Mouse (Mus musculus): ENCODE measurements around the gene Kcnd3. TPM values are rescaled to one million over a fixed set of nuclear protein-coding genes. Genes with fewer than 3 reads are reported as not detected.

Gene Kcnd3
- total RNA-seq (2021) = 10 to 100 TPM in 1 of 2 experiments, 1 to 10 TPM in 1; 4.5 to 10.7 TPM
- long read RNA-seq, experiment 1, partial matches to known transcripts = 0 of 1 reads
- long read RNA-seq, experiment 1, other reads (novel, unspliced or antisense) = 1 of 1 reads
- long read RNA-seq, experiment 2, partial matches to known transcripts = 0 of 2 reads
- long read RNA-seq, experiment 2, other reads (novel, unspliced or antisense) = 2 of 2 reads

DNA sequence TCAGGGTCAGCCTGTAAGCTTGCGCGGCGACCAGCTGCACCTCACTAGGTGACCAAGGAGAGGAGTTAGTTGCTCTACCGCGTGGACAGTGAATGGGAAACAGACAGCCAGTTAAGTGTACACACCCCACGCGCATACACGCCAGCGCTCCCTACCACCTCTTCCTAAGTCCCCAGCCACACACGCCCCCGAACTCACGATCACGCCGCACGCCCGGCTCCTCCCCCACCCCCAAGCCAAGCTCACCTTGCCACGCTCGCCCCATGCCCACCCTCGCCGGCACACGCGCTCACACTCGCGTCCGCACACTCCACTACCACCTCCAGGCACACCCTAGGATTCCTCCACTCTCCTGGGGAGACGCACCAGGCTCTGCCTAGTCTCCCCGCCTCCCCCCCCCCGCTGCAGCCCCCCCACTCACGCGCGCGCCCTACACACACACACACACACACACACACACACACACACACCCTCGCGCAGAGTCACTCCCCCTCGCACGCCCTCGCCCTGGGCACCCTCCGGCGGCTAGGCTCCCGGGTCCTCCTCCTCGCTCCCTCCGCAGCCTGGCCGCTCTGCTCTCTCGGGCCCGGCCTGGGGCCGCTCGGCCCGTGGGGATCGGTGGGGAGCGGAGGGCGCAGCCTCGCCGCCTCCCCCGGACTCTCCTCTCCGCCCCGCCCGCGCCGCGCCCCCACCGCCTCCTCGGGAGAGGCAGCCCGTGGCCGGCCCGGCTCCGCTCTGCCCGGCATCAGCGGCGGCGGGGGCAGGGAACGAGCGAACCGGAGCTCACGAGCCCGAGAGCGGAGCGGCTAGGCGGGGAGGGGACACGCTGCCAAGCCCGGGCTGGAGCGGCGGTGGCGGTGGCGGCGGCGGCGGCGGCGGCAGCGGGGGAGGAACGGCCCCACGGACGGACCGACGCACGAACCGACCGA lies at the start of gene Kcnd3:
TSS of gene Kcnd3 (plus strand) at position 704 of the 929 bp plus-strand sequence.
- peak; percentile 72 to 74 for DNase-seq

DNA sequence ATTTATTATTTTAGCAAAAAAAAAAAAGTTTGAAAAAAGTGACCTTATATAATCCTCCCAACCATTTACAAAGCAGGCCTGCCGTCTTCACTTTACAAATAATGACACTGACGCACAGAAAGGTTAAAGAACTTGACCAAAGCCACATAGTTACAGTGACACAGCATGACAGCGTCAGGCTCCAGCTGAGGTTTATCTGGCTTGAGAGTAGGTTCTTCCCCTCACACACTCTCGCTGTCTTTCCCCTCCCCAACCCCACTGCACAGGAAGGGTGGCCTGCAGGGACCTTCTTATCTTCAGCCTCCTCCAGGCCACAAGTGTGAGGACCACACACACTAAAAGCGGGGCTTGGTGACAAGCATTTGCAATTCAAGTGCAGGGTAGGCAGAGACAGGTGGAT lies 49.5 kb upstream of the Kcnd3 start:
- no peak for DNase-seq

DNA sequence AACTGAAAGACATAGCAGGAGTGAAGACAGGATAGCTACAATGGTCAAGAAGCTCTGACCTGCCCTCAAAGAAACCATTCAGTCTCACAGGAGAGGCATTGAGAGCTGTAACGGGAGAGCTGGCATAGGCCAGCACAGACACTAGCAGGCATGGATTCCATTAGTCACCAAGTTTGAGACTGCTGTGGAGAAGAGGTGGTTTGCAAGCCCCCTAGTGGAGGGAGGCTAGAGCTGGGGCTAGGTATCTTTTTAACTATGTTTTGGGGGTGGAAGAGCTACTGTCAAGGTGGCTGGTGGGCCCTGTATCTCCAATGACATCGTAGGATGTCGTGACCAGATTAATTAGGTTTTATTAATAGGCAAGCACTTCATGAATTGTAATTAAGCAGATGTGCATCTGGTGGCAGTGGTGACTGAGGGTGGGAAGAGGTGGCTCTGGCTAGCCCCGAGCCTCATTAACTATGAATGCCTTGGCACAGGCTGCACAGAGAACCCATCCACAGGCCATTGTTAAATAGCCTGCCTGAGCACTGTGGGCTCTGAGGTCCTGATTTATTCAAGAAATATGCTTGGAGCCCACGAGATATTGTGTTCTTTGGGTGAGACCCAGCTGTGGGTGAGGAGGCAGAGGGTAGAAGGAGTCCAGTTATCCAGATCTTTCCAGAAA lies 48.6 kb upstream of the Kcnd3 start:
- DNase-seq = no peak

DNA sequence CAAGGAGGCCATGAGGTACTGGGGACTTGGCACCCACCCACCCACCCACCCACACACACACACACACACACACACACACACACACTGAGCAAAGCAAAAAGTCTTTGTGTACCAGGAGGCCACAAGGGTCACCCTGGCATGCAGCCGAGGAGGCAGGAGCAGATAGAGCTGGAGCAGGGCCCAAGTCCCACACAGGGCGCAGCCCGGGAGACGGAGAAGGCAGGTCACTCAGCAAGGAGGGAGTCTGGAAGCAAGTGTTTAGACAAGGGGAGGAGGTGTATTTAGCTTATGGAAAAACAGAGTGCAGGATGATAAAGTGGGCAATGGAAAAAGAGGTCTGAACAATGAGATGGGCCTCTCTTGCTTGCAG lies 48.1 kb upstream of the Kcnd3 start:
- DNase-seq = peak in 1 of 2 experiments; percentile 58

DNA sequence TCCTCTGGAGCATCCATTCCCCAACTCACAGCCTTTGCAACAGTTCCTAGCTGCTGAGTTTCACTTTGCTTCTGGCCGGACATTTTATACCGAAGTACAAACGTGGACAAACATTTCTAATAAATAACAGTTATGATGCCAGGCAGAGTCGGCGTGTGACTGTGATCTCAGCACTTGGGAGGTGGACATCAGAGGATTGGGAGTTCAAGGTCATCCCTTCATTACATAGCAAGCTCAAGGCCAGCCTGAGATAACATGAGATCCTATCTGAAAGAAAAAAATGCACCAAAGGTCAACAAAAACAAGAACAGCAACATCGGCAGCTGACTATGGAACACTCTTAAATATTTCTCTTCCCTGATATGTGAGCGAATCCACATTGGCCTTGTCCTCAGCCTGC lies 46.6 kb upstream of the Kcnd3 start:
- peak in 1 of 2 experiments; percentile 41 for DNase-seq

DNA sequence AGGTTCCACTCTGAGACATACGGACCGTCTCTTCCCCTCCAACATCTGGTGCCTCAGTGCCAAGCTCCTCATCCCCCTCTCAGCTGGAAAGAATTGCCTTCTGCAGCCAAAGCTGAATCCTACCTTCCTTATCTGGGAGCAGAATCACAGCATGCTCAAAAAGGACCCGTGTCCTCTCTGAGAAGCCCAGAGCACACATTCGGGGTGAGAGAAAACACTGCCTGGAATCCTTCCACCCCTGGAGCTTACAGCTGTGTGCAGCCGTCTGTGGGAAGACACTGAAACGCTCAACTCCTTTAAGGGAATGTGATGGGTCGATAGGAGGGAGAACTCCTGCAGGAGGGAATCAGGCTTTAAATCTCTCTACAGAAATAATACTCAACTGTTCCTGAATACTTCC lies 46.1 kb upstream of the Kcnd3 start:
- DNase-seq = no peak

DNA sequence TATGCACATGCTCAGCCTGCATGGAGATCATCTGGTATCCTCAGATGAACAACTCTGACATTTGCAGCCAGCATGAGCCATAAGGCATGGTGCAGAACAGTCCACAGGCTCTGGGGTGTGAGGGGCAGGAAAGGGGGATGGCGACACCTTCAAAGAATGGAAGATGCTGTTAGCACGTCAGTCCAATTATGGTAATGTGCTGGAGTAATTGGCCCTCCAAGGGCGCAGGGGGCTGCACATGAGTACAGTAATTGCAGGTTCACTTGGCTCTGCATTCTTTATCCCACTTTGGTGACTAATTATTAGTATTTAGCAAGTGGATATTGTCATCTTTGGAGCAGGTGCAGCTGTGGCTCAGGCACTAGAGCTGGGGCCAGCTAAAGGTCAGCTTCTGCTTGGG lies 43.9 kb upstream of the Kcnd3 start:
- no peak for DNase-seq

DNA sequence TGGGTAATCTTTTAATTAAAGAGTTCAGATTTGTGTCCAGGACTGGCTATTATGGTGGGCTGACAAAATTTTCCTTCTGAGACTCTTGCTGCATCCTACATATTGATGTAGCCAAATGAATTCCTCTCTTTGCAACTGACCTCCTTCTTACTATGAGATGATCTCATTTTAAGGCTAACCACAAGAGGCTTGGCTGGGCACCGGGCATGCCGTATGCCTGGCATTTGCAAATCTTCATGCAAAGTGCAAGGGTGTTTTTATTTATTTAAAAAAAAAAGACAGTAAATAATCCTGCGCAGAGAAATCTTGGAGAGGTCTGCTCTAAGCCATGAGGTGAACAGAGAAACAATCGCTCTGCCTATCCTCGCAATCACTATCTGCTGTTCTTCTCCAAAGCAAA lies 41.3 kb upstream of the Kcnd3 start:
- peak; percentile 40 to 54 for DNase-seq

DNA sequence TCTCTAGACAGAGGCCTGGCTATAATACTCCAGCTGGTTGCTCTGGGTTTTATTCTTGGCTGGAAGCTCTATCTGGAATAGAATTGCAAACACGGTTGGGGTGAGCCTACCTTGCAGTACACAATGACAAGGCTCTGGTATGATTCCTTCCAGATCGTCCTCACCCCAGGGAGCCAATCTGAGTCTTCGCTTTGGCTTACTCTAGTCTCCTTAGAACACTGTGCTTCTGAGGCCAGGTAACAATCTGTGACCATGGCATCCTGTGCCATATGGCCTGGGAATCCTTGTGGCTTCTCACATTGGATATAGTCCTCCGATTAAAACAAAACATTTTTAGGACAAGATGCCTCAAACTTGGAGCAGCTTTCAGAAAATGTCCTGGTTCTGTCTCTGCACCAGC lies 40.4 kb upstream of the Kcnd3 start:
- DNase-seq = no peak

DNA sequence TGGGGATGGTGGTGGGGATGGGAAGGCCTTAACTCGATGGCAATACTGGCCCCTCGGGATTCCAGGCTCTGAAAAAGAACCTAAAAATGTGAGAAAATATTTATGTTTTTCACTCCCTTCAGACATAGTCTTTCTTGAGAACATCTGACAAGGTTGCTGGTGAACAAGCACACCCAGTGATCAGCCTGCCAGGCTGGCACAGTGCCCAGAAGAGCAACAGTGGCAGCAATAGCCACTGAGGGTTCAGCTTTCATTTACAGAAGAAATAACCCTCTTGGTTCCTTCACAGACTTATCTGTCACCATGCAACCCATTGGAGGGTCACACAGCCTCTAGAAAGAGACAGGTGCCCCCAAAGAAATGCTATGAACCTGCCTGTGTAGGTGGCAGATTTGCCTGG lies 39.9 kb upstream of the Kcnd3 start:
- peak; percentile 65 to 75 for DNase-seq

DNA sequence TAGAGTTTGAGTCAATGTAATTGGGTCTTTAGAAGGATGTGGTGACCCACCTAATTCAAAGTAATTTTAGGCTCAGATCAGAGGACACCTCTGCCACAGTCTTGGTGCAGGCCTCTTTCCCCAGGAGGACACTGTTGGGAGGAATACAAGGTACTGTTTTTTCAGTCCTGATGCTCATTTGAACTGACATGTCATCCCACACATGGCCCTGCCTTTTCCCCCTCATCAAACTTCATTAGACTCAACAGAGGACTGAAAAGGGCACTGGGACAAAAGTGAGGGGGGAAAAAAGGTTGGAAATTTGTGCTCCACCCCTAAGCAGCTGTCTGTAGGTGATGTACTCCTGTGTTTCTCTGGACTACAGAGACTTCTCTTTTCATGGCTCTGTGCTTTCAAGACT lies 39.4 kb upstream of the Kcnd3 start:
- DNase-seq = no peak

DNA sequence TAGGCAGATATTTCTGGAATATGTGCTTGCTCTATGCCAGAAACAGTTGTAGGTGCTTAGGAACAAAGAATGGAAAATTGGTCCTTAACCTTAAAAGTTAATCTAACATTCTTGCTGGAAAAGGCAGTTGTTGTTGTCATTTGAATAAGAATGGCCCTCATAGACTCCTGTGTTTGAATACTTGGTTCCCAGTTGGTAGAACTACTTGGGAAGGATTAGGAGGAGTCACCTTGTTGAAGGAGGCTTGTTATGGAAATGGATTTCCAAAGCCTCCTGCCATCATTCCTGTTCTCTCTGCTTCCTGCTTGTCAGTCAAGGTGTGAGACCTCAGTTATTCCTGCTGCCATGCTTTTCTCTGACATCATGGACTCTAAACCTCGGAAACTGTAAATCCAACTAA lies 33.7 kb upstream of the Kcnd3 start:
- no peak for DNase-seq

DNA sequence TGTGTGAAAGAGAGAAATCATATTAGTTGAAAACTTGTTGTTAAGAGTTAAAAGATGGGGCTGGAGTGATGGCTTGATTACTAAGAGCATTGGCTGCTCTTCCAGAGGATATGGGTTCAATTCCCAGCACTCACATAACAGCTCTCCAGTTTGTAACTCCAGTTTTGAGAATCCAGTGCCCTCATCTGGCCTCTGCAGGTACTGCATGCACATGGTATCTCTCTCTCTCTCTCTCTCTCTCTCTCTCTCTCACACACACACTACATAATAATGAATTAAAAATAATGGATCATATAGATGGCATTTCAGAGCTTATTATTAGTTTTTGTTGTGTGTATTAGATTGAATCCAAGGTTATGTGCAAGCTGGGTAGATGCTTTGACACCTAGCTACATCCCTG lies 29.7 kb upstream of the Kcnd3 start:
- no peak for DNase-seq

DNA sequence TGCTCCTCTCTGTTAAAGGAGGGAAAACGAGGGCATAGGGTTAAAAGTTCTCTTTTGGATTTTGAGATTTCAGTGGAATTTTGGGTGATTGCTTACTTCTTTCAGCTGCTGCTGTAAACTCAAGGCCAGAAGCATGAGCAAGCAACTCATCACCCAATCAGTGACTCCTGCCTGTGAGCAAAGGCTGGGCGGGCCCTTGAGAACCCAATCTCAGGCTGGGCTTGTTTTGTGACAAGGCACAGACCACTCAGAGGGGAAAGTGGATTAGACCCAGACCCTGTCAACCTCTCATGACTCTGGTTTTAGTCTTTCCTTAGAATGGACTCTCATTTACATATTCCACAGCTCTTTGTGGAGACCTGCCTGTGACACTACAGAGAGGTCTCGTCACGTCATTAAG lies 28.7 kb upstream of the Kcnd3 start:
- DNase-seq = peak; percentile 67 to 73

DNA sequence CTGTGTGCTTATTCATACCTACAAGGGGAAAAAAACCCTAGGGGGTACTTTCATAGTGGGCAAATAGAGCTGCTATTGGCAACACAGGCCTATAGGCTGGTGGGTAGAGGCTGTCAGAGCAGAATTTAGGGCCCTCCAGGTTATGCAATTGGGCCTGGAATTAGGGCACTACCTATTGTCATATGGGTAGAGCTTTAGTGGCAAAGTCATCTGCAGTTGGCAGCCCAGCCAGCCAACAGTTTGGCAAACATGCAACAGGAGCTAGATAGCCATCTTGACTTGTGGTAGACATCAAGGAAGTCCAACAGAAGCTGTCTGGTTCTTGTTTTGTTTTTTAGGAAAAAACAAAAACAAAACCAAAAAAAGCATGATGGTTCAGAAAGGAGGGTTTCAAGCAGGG lies 23.5 kb upstream of the Kcnd3 start:
- DNase-seq = no peak

DNA sequence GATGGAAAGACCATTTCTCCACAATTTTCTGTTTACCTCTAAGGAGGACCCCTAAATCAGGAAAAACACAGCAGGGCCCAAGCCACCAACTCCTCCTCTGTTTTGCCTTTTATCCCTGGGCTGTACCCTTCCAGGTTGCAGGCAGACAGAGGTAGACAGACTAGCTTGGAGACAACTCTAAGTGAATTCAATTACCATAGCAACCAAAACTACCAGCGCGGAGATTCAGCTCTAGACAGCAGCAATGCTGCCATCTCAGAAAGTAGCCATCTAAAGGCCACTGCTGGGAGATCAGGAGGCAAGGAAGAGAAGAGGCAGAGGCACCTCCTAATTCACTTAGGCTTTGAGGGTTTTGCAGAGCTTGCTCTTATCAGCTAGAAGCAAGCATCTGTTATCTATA lies 15.7 kb upstream of the Kcnd3 start:
- no peak for DNase-seq

DNA sequence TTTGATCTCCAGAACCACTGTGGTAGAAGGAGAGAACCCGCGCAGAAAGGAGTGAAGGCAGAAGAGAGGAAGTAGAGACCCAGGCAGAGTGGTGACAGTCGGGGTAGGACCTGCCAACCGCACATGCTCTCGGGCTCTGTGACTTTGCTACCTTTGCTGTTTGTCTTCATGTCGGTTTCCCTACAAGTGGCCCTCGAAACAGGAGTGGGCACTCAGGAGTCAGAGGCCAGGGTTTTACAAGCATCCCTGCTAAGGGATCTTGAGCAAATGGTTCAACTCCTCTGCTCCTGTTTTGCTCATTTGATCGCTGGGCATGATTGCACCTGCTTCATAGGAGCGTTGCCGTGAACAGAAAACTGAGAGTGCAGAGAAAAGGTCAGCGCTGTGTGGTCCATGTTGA lies 15.2 kb upstream of the Kcnd3 start:
- DNase-seq = no peak

DNA sequence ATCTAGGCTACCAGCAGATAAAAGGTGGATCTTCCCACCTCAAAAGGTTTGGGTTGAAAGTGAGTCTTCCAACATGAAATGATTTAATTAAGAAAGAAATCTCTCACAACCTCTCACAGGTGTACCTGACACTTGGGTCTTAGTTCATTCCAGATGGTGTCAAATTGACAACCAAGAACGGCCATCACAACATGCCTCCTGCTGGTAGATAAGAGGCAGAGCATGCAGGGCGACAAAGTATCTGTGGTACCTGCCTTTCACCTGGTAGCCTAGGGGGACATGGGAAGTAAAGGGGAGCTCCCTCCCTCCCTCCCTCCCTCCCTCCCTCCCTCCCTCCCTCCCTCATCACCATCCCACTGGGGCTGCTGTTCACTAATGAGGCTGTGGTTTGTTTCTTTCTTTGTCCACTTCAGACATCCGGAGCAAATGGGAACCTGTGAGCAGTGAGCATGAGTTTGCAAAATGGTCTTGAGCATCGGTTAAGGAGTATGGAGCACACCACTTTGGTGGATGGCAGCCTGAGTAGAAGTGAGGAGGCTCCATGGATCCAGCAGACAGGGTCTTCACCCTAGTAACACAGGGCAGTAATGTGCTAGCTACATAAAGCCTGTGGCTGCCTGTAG lies 11.1 kb upstream of the Kcnd3 start:
- no peak for DNase-seq

DNA sequence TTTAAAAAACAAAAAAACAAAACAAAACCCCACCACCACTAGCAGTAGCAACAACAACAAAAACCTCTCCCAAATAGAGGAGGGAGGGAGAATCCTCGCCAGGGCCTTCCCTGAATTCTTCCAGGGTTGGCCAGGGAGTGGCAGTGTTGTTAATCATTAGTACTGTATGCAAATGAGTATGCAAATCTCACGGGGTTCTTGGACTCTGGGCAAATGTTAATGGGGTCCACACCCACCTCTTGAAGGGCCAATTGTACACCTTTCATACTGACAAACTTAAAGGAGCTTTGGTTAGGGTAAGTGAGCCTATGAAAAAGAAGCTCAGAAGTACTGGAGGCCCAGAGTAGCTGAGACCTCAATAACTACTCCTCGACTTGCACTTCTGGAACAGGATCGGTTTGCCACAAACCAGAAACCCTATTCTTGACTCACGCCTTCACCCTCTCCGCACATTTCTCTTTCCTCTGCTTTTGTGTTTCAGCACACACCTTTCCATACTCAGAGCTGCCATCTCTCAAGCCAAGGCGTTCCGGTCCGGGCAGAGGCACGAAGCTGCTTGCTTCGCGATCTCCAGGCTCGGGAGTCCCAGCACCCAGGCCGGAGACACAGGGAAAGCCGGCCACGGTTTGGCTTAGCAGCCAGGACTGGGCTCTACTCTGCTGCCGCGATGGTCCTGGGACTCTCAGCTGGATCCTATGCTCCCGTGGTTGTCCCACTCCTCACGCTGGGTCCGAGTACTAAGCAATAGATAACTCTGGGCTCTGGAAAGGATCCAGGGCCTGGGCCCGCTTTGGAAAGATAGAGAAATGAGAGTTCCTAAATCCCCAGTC lies 1.3 kb upstream of the Kcnd3 start:
- peak; percentile 42 to 43 for DNase-seq

DNA sequence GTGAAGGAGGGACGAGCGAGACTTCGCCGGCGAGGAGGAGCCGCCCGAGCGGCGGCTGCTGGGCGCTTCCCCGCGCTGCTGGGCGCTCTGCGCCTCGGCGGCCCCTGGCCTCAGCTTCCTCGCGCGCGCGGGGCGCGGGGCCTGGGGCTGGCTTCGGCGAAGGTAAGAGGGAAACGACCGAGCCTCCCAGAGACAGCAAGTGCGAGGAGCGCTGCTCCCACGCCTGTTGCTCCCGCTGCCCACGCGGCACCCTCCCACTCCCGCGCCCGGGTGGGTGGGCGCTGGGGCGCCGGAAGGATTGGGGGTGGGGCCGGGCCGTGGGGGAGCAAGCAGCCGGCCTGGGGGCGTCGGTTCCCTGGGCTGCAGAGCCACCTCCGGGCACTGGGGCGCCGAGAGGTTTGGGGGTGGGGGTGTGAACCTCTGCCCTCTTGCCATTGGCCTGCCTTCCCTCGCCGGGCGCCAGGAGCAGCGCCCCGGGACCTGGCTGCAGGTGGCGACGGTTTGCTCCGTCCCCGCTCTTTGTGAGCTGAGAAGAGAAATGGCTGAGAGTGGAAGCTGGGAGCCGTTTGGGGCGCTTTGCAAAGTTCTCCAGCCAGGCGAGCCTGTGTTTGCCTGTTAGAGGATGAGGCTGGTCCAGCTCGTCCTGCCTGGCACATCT lies 555 bp downstream of the Kcnd3 start:
- peak; percentile 42 to 54 for DNase-seq

DNA sequence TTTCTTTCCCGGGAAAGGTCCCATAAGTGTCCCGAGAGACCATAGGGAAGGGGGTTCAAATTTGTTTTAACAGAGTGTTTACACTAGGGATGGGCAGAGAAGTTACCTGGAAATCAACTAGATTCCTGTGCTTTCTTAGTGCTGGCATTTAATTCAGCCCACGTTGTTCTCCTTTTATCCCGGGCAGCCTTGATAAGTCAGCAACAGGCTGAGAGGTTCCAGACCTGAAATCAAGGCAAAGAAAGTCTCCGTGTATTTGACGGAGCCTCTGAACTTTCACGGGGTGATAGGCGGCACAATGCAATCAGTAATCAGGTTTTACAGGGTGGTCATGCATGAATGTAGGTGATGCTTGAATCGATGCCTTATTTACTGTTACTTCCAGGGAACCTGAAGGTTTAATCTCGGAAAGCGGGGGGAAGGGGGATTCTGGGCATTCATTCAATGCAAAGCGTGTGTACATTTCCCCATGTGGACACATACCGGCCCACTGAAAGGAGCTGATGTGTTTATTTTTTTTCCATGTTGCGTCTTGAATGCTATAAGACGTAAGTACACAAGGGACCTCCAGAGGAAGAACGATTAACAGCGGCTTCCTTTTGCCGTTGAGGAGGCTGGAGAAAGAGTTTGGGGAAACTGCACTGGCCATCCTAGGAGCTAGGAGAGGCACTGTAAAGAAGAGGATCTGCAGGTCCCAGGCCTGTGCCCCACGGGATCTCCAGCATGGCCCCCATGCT lies 1.3 kb downstream of the Kcnd3 start:
- no peak for DNase-seq

All from adrenal gland, postnatal 36 days (tissue).